Mouse (Mus musculus): ENCODE data around the gene Ankrd61. TPM values are rescaled to one million over a fixed set of nuclear protein-coding genes. Genes with fewer than 3 reads are reported as not detected.

Gene Ankrd61
- polyA plus RNA-seq, 1 experiment, result 0.53 TPM

- TF ChIP-seq POLR2A (IDR thresholded peaks at IDR 0.05; ENCODE audit: borderline replicate concordance, extremely low read depth, insufficient read depth, insufficient read length, poor library complexity, severe bottlenecking) (no peak), CTCF (IDR thresholded peaks at IDR 0.05; ENCODE audit: borderline replicate concordance, extremely low read depth, insufficient read depth, insufficient read length) (no peak)
Measured at GRCm38 (mm10) chr5:143924781-143925452, 27.4 kb upstream of the Ankrd61 start.

GRCm38 (mm10) chr5:143918120-143918519 is 20.6 kb upstream of the Ankrd61 start:
- DNase-seq (ENCODE audit: low read depth), result no peak
- TF ChIP-seq POLR2A (IDR thresholded peaks at IDR 0.05; ENCODE audit: borderline replicate concordance, extremely low read depth, insufficient read depth, insufficient read length, poor library complexity, severe bottlenecking) (no peak), CTCF (IDR thresholded peaks at IDR 0.05; ENCODE audit: borderline replicate concordance, extremely low read depth, insufficient read depth, insufficient read length) (no peak)

More at GRCm38 (mm10) chr5:143924781-143925452, 27.4 kb upstream of the Ankrd61 start:
- DNase-seq (ENCODE audit: low read depth), result no peak

- peak; percentile 66 for DNase-seq (ENCODE audit: low read depth)
- TF ChIP-seq POLR2A (IDR thresholded peaks at IDR 0.05; ENCODE audit: borderline replicate concordance, extremely low read depth, insufficient read depth, insufficient read length, poor library complexity, severe bottlenecking), result no peak
- peak; percentile 55; the same call in 1 of the 2 replicates for TF ChIP-seq CTCF (IDR thresholded peaks at IDR 0.05; ENCODE audit: borderline replicate concordance, extremely low read depth, insufficient read depth, insufficient read length)
Measured at GRCm38 (mm10) chr5:143917418-143917817, 19.9 kb upstream of the Ankrd61 start.

- TF ChIP-seq POLR2A (IDR thresholded peaks at IDR 0.05; ENCODE audit: borderline replicate concordance, extremely low read depth, insufficient read depth, insufficient read length, poor library complexity, severe bottlenecking), result no peak
- no peak for TF ChIP-seq CTCF (IDR thresholded peaks at IDR 0.05; ENCODE audit: borderline replicate concordance, extremely low read depth, insufficient read depth, insufficient read length)
- no peak for DNase-seq (ENCODE audit: low read depth)
Measured at GRCm38 (mm10) chr5:143916221-143916620, 18.7 kb upstream of the Ankrd61 start.

- peak; percentile 100 for DNase-seq (ENCODE audit: low read depth)
- no peak; the same call in none of the 2 replicates for TF ChIP-seq POLR2A (IDR thresholded peaks at IDR 0.05; ENCODE audit: borderline replicate concordance, extremely low read depth, insufficient read depth, insufficient read length, poor library complexity, severe bottlenecking)
- TF ChIP-seq CTCF (IDR thresholded peaks at IDR 0.05; ENCODE audit: borderline replicate concordance, extremely low read depth, insufficient read depth, insufficient read length), result no peak
Measured at GRCm38 (mm10) chr5:143909417-143910400, 12.2 kb upstream of the Ankrd61 start, which contains the start of the genes Aimp2 and Pms2. Aimp2 (minus strand) TSS chr5:143909847. Pms2 (plus strand) TSS chr5:143909964.

- DNase-seq (ENCODE audit: low read depth), result no peak
- TF ChIP-seq POLR2A (IDR thresholded peaks at IDR 0.05; ENCODE audit: borderline replicate concordance, extremely low read depth, insufficient read depth, insufficient read length, poor library complexity, severe bottlenecking), result no peak
- TF ChIP-seq CTCF (IDR thresholded peaks at IDR 0.05; ENCODE audit: borderline replicate concordance, extremely low read depth, insufficient read depth, insufficient read length), result no peak
Measured at GRCm38 (mm10) chr5:143908926-143909325, 11.4 kb upstream of the Ankrd61 start.

GRCm38 (mm10) chr5:143906429-143906828 is 8.9 kb upstream of the Ankrd61 start:
- no peak for DNase-seq (ENCODE audit: low read depth)
- TF ChIP-seq CTCF (IDR thresholded peaks at IDR 0.05; ENCODE audit: borderline replicate concordance, extremely low read depth, insufficient read depth, insufficient read length), result no peak
- no peak for TF ChIP-seq POLR2A (IDR thresholded peaks at IDR 0.05; ENCODE audit: borderline replicate concordance, extremely low read depth, insufficient read depth, insufficient read length, poor library complexity, severe bottlenecking)

GRCm38 (mm10) chr5:143903813-143904212 is 6.3 kb upstream of the Ankrd61 start:
- DNase-seq (ENCODE audit: low read depth), result no peak
- TF ChIP-seq POLR2A (IDR thresholded peaks at IDR 0.05; ENCODE audit: borderline replicate concordance, extremely low read depth, insufficient read depth, insufficient read length, poor library complexity, severe bottlenecking), result no peak
- no peak for TF ChIP-seq CTCF (IDR thresholded peaks at IDR 0.05; ENCODE audit: borderline replicate concordance, extremely low read depth, insufficient read depth, insufficient read length)

GRCm38 (mm10) chr5:143902111-143902510 is 4.6 kb upstream of the Ankrd61 start:
- TF ChIP-seq CTCF (IDR thresholded peaks at IDR 0.05; ENCODE audit: borderline replicate concordance, extremely low read depth, insufficient read depth, insufficient read length) (no peak), POLR2A (IDR thresholded peaks at IDR 0.05; ENCODE audit: borderline replicate concordance, extremely low read depth, insufficient read depth, insufficient read length, poor library complexity, severe bottlenecking) (no peak)
- no peak for DNase-seq (ENCODE audit: low read depth)

GRCm38 (mm10) chr5:143893396-143893795 is 4.1 kb downstream of the Ankrd61 start:
- no peak for DNase-seq (ENCODE audit: low read depth)
- no peak for TF ChIP-seq POLR2A (IDR thresholded peaks at IDR 0.05; ENCODE audit: borderline replicate concordance, extremely low read depth, insufficient read depth, insufficient read length, poor library complexity, severe bottlenecking)
- no peak for TF ChIP-seq CTCF (IDR thresholded peaks at IDR 0.05; ENCODE audit: borderline replicate concordance, extremely low read depth, insufficient read depth, insufficient read length)

- TF ChIP-seq CTCF (IDR thresholded peaks at IDR 0.05; ENCODE audit: borderline replicate concordance, extremely low read depth, insufficient read depth, insufficient read length), result no peak
- TF ChIP-seq POLR2A (IDR thresholded peaks at IDR 0.05; ENCODE audit: borderline replicate concordance, extremely low read depth, insufficient read depth, insufficient read length, poor library complexity, severe bottlenecking), result no peak
- DNase-seq (ENCODE audit: low read depth), result no peak
Measured at GRCm38 (mm10) chr5:143892255-143892886, 5.1 kb downstream of the Ankrd61 start.
